Mouse (Mus musculus): Measurements from ENCODE around the gene Cacna1c.

The Cacna1c gene

DNA sequence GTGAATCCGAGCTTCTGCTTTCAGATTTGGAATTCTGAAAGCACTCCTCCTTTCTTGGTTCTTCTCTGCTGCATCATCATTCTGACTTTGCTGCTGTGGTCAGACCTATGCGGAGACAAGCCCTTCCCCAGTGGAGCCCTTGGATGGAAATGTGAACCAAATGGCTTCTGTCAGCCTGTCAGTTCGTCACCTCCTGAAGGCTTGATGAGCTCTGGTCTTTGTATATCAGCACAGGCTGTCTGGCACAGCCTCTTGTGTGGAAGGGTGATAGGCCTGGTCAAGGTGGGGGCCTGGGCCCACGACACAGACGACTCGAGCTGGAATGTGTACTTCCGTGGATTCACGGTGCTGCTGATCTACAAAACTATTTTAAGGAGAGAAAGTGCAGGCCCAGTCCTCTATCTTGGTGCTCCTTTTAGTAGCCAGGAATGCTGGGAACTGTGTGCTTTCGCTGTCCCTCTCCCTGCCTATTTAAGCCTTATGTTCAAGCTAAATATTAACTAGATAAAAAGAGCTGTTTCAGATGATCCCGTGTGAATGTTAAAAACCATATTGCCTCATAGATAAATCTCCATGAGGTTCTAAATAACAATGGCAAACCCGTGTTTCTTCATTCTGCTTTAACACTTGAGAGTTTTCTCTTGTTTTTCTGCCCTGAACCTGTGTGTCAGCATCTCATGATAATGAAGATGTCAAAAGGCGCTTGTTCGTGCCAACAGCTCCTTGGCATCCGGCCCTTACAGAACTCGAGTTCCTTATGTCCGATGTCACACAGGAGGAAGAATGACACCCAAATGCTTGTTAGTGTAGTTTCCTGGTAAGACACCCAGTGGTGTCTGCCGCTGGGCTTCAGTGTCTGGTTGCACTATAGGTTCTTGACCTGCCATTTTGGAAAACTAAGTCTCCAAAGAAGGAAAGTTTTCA, at the start of gene Cacna1c:
Gene Cacna1c (minus strand): TSS at position 37 of the 924 bp plus-strand sequence.
- DNase-seq (ENCODE audit: low read depth, low spot score) = no peak

DNA sequence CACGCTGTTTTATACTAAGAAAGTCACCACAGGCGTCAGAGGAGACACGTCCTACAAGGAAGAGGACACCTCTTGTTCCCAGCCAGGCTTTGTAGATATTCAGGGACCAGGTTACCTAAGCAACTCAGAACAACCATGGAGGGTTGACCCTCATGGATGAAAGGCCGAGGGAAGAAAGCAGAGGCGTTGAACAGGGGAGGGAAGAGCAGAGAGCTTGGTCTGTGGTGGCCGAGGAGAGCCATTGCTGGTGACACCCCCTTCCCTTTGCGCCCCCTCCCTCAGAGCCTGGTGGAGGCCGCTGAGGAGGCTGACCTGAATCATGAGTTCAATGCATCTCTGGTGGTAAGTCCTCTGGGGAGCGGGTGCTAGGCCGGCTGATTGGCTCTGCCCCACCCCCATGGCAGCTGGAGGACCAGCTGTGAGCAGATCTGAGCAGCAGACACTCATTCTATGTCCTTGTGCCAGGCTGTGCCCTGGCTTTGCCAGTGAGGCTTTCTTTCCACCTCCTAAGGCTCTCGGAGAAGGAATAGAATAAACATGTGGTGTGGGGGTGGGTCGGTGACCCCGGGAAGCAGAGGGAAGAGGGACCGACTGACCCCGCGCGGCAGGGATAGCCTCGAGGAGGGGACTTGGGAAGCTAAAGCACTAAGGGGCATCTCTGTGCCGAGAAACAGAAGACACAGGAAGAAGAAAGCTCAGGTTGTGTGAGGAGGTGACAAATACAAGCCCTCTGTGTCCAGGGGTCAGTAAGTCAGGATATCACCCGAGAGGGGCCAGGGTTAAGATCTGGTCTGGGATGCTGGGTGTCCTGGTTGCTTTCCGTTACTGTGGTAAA, 44.9 kb upstream of the Cacna1c start:
- DNase-seq (ENCODE audit: low read depth, low spot score) = no peak

DNA sequence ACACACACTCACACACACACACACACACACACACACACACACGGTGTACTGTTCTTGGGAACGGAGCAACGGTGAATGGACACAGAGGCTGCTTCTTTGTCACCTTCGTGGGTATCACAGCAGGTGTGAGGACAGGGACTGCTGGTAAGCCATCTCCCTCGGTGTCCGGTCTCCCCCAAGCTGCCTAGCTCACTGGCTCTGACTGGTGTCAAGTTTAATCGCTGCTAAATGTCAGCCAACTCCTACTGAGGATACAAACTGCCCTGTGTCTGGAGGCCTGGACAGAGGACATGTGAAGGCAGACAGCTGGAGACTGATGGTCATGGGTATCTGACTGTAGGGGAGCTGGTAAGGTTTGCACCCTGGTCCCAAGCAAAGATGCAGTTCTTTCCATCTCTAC, 44.0 kb upstream of the Cacna1c start:
- no peak for DNase-seq (ENCODE audit: low read depth, low spot score)

DNA sequence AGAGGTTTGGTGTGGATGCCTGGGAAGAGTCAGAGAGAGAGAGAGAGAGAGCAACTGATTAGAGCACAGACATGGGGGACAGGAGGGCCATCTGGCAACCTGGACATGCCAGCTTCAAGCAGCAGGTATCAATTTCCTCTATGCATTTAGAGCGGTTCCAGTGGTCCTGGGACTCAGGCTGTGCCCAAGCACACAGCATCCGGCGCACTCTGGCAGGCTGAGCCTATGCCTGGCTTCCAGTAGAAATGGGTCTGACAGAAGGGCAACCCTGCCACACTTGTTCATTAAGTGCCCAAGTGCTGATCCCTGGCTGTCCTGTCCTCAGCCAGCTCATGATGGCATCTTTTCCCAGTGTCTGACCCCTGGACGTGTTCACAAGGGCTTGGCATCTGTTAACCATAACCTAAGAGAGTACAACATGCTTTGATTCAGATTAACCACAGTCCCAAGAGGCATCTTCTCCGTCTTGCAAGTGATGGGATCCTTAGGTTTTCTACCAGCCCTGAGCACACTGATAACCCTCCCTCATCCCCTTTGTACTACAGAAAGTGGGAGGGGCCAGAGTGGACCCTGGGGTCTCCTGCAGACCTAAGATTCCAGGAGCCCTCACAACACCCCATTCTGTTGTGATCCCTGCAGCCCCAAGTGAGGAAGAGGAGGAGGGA, 43.3 kb upstream of the Cacna1c start:
- DNase-seq (ENCODE audit: low read depth, low spot score) = no peak

DNA sequence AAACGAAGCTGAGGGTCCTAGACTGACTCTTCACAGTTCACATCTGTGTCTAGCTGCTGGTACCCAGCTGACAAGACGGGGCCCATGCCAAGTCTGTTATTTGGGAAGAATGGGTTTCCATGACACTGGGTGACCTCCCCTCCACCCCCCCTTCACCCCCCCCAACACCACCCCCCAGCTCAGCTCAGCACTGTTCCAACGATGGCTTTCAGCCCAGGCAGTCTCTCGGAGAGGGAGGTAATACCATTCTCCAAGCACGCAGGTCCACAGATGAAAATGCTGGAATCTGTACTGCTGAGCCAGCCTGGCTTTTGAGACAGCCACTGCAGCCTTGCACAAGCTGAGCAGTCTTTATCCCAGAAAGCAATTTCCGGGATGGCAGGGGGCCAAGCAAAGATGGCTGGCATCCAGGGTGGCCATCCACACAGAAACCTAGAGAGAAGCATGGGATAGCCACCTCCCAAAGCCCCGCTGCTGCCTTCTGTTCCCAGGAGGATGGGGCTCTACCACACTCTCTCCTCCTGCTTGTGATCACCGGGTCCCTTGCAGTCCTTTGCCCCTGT, 41.3 kb upstream of the Cacna1c start:
- DNase-seq (ENCODE audit: low read depth, low spot score) = no peak

DNA sequence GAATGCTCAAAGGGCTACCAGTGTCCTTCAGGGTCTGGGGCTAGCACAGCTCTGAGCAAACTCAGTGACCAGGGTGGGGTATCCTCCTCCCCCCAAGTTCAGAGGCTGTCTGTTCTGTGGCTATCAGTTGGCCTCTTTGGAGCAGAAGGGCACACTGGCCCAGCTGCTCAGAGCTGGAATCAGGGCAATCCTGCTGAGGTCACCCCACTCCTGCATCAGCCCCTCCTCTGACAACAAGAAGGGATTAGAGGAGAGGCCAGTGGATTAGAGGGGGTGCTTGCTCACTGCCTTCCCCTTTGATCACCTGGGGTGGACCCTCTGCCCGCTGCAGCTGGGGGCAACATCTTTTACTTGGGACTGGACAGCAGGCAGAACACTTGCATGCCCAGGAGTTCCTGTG, 40.0 kb upstream of the Cacna1c start, which contains the start of gene Cacna2d4:
Gene Cacna2d4 (plus strand): TSS at position 286 of the 400 bp plus-strand sequence.
- no peak for DNase-seq (ENCODE audit: low read depth, low spot score)

DNA sequence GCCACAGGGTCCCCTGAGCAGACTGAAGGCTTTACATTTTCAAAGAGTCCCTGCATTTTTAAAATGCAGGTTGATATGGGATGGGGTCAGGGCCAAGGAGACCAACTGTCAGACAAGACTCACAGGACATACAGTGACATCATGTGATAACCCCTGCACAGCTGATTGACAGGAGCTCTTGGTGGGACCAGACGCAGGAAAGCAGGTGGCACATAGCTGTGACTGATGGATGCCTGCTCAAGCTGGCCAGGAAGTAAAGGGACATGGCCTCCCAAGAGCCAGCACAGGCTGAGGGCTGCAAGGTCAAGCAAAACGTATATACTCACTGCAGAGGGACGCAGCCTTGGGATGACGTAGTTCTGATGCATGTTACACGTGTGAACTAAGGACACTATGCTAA, 39.2 kb upstream of the Cacna1c start:
- no peak for DNase-seq (ENCODE audit: low read depth, low spot score)

DNA sequence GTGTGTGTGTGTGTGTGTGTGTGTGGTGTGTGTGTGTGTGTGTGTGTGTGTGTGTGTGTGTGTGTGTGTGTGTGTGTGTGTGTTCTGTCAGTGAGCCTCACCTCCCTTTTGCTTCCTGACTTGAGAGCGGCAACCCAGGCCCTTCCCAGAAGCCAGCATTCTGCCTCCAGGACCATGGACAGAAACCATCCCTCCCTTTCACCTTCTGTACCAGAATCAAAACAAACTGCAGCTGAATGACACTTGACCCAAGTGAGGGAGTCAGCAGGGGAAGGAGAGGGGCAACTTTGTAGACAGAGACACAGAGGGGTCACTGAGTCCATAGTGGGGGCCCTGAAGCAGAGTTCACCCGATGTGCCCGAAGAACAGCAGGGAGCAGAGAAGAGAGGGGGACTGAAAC, 36.8 kb upstream of the Cacna1c start:
- DNase-seq (ENCODE audit: low read depth, low spot score) = no peak

DNA sequence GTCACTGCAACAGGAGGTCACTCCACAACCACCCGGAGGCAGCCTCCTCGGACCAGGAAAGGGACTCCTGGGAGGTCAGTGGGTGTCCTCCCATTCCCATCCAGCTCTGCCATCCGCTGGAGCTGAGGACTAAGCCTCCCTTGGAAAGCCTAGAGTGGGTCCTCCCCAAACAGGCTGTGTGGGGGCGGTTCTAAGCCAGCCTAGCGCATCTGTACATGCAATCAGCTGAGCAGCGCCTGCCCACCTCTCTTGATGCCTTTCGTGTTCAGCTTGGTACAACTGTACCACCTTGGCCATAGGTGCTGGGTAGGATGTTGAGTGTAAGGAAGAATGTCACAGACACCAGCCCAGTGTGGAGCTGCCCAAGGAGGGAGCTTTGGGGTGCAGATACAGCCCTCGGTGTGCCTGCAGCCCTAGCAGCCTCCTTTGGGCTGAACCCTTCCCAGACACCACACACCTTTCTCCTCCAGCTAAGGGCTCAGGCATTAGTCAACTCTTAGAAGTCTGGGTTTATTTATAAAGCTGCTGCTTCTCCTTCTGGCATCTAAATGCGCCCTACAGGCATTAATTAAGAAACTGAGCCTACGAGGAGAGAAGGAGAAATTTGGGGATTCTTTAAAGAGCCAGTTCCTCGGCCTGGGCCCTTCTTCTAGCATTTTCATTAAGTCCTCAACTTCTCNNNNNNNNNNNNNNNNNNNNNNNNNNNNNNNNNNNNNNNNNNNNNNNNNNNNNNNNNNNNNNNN, 32.8 kb upstream of the Cacna1c start:
- no peak for DNase-seq (ENCODE audit: low read depth, low spot score)

DNA sequence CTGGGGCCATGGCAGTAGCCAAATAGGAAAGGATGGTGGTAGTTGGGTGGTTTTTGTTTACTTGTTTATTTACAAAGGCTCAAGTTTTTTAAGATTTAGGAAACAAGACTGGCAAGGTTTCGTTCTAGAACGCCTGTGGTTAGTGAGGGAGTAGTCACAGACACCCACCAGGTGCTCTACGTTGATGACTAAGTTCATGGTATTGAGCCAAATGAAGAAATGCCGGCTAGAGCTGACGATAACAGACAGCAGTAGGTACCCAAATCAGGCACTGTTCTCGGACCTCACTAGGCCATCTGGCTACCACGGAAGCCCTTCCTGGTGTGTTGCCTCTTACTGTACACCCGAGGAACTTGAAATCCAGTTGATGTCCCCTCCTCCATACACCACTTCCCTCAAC, 30.8 kb upstream of the Cacna1c start:
- no peak for DNase-seq (ENCODE audit: low read depth, low spot score)

DNA sequence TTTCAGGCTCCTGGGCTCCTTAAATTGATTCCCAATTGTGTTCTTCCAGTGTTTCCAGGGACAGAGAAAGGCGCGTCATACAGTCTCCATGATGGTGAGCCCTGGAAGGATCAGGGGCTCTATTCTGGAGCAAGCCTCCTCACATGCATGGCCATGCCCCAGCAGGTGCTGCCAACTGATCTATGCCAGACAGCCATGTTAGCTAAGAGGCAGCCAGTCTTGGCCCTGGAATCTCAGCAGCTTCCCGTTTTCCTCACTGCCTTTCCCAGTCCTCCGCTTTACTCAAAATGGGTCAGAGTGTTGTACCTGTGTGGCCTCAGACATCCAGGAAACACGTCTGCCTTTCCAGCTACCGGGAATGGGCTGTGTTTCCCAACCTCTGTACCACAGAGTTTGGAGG, 29.5 kb upstream of the Cacna1c start:
- no peak for DNase-seq (ENCODE audit: low read depth, low spot score)

DNA sequence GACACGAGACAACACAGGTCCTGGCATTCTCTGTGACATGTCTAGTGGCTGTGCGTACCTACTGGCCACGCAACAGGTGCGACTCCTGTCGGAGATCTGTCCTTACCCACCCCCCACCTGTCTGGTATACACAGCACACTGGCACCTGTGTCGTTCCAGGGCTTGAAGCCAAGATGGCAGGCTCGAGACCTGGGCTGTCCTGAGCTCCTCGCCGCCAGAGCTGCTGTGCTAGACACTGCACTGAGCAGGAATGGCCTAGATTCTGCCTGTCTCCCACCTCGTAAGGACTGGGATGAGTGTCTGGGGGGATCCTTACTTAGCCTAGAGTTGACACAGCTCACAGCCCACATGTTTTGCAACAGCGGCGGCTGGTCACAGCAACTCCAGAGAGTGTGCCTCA, 29.0 kb upstream of the Cacna1c start:
- no peak for DNase-seq (ENCODE audit: low read depth, low spot score)

DNA sequence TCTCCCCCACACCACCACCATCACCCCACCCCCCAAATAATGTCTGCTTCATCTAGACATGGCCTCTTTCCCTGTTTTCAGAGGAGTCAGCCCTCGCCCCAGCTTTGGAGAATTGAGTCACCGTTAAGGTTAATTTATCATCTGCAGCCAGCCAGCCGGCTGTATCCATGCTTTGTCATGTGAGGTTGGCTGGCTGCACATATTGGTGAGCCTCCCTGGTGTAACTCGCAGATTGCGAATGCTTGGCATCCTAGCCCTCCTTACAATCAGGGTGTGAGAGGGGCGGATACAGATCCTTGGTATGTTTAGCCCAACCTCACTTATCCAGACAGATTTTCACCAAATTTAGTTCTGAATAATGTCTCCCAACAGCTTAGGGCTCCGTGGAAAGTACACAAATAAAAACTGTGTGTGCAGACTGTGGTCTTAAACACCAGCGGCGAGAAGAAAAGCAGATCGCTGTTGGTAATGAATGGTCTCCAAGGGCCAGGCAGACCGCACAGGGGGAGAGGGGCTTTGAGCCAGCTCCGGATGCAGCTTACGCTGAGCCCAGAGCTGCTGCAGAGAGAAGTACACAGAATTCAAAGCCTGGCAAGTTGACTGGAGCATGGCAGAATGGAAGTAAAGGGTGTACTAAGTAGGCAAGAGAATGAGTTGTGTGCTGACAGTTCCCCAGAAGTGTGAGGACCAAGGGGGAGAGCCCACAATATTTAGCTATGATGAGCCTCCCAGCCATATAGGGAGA, 28.4 kb upstream of the Cacna1c start:
- no peak for DNase-seq (ENCODE audit: low read depth, low spot score)

DNA sequence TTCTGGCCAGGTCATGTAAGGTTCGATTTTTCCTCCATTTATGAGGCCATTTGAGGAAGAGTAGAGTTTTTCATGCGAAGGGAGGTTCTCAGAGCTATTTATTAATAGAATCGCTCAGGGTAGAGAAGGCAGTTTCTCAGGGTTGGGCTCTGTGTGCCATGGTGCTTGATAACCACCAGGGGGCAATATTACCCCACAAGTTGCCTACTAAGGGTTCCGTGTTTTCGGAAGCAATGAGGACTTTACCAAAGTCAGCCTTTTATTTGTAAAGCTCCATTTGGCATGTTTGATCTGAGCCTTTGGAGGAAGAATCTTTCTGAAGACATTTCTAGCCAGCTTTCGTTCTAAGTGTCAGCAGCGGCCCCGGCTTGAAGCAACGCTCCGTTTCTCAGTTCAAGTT, 24.1 kb upstream of the Cacna1c start:
- no peak for DNase-seq (ENCODE audit: low read depth, low spot score)

DNA sequence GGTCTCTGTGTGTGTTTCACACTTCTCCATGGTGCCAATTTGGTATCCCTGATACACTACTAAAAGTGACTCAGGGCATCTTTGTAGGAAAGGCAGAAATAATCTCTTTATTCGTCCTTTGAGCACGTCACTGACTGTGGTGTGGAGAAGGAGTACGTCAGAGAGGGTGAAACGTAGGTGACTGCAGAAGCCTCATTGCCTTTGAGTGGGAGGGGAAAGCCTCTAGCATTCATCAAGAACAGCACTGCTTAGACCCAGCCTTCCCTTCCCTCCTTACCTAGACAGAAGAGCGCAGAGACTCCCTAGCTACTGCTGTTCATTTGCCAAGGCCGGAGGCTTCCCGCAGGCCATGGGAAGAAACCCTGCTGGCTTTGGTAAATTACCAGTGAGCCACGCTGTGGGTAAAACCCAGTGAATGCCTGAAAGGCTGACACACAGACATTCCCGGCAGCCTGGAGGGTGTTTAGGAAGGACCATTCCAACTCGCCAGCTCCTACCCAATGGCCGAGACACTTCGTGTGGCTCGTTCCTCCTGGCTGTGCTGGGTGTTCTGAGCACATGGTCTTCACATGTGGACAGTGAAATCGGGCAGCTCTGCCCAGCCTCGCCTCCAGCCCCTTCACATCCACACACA, 23.1 kb upstream of the Cacna1c start:
- no peak for DNase-seq (ENCODE audit: low read depth, low spot score)

DNA sequence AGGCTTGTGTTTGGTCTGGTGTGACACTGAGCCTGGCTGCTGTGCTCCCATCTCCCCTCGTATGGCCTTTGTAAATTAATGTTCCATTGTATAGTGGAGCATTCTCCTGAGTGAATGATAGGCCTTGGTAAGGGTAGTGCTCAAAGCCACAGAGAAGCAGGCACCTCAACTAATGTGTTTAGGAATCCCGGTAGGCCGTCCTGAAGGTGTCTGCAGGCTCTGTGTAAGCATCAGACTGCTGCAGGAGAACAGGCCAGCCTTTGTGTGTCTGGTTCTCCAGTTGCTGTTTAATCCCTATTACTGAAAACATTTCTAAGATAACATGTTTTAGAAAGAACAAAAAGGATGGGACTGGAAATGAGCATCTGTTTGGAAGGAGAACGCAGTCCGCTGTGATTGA, 22.4 kb upstream of the Cacna1c start:
- DNase-seq (ENCODE audit: low read depth, low spot score) = no peak

DNA sequence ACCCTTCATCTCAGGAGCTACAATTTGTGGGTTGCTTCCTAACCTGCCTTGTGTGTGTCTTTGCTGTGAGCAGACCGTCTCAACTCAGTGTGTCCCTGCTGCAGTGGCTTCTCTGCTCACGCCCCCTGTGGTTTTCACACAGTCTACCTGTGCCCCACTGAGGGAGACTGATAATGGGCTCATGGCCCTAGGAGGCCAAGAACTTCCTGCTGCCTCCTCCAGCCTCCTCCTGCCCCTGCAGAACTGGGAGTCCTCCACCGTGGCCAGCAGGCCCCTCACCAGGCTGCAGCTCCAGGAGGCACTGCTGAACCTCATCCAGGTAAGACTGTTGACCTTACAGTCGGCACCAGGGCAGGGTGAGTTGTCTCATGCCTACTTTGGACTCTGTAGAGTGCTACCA, 21.4 kb upstream of the Cacna1c start:
- no peak for DNase-seq (ENCODE audit: low read depth, low spot score)

DNA sequence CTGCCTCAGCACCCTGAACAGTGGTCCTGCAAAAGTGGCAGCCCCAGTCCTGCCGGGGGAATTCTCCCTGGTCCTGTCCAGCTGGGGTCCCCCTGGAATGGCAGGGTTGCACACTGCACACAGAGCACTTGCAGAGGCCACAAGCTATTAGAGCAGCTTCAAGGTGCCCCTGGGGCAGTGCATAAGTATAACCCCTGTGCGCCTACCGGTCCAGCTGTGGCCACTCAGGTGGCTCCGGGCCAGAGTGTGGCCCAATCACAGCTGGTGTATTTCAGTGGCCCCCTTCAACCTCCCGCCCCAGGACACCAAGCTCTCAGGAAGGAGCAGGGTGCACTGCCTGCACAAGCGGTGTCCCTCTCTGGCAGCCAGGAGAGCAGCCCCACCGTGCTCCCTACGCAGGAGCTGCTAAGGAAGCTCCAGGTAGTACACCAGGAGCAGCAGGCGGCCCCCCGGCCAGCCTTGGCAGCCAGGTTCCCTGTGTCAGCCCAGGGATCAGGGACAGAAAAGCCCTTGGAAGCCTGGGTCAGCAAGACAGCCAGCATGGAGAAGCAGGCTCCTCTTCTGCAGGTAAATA, 18.9 kb upstream of the Cacna1c start:
- no peak for DNase-seq (ENCODE audit: low read depth, low spot score)

DNA sequence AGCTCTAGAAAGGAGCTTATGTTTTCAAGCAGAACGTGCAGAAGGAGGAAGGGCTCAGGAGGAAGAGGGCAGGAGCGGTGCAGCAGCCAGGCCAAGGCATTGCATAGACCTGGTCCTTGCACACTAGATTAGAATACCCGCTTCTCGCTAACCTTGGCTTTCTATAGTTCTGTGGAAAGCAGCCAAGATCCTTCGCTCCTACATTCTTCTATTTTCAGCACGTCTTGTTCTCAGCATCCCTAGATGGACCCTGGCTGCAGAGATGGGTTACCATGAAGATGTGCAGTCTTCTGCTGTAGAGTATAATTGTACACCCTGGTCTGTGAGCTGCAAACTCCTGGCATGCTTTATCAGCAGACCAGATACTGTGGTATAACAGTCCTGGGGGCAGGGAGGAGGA, 18.0 kb upstream of the Cacna1c start:
- no peak for DNase-seq (ENCODE audit: low read depth, low spot score)

DNA sequence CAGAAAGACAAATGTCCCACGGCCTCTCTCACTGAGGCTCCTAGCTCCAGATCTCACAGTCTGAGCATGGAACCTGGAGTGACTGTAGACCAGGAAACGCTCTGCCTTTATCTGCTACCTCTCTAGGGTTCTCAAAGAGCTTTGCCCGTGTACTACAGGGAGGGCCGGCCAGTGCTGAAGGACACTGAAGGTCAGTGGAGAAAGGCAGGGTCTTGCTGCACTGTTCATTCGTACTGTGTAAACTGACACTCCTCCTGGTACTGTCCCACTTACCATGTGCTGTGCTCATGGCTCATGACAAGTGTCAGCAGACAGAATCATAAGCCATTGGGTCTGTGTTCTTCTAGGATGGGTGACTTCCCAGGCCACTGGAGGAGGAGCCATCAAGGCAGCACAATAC, 17.2 kb upstream of the Cacna1c start:
- DNase-seq (ENCODE audit: low read depth, low spot score) = no peak
